ENCODE assay signal across 9 mouse cellular contexts in genomic region chr5:76815786-76816455, GRCm38 (mm10).
A peak's percentile ranks its signal among the peaks of the same experiment; 100 is the strongest.
DNase-seq lines count a peak whose midpoint lies in the region; ATAC-seq and TF ChIP-seq lines count a peak whose summit lies in the region.
"Had no signal": no experiment of that assay in that cellular context is flagged by ENCODE, and none has a peak within 500 bp of the region (broad histone marks: within the 10 kb centered on the region; RNA-seq: fewer than 3 reads in every experiment).

No protein-coding gene starts in this region.

- no peaks in the 10 kb centered on the region for H3K27me3 ChIP-seq in forebrain, postnatal 0 days (ENCODE audit: insufficient read depth, low read length)
- H3K27me3 ChIP-seq in intestine, postnatal 0 days (replicated peaks; ENCODE audit: control insufficient read depth, insufficient read depth, low read length), result no peaks in the 10 kb centered on the region
- H3K27me3 ChIP-seq: liver, embryonic 13.5 days had no signal

- H3K9ac ChIP-seq in forebrain, postnatal 0 days, result no peak overlapping the region
- H3K9ac ChIP-seq in intestine, postnatal 0 days (ENCODE audit: low read depth, low read length), result peak overlapping the region; percentile 38; the same call in 1 of the 2 replicates
- H3K9ac ChIP-seq: liver, embryonic 13.5 days had no signal

- DNase-seq in frontal cortex, postnatal 25 days (ENCODE audit: low spot score in 2 of 2), result no peak
- DNase-seq in Muller cell, postnatal 12 days (ENCODE audit: inconsistent ontology term), result peak; percentile 56
- peak; percentile 49 for DNase-seq in forebrain, postnatal 0 days
- DNase-seq in frontal cortex, postnatal 10 days (ENCODE audit: low spot score in 2 of 2), result no peak
- DNase-seq: liver, embryonic 13.5 days had no signal

- whole genome bisulfite sequencing in forebrain, postnatal 0 days, result 60% methylated on average over 13 of the region's 13 CpGs
- 23% methylated on average over 13 of the region's 13 CpGs for WGBS in intestine, postnatal 0 days

- peak; percentile 53 for ATAC-seq in frontal cortex, adult (ENCODE audit: low TSS enrichment)
- ATAC-seq in forebrain, postnatal 0 days, result peak; percentile 51
- peak; percentile 90 for ATAC-seq in intestine, postnatal 0 days
- ATAC-seq in erythroblast, adult 5-6 weeks (replicated peaks; ENCODE audit: low FRiP score, poor library complexity, severe bottlenecking), result no peak
- no peak for ATAC-seq in monocyte, adult 5-6 weeks (replicated peaks; ENCODE audit: insufficient number of reproducible peaks, low FRiP score, low TSS enrichment, poor library complexity, severe bottlenecking)

- TF ChIP-seq CTCF in forebrain, postnatal 0 days (IDR thresholded peaks at IDR 0.05; ENCODE audit: low read depth), result no peak
- peak; percentile 37 for TF ChIP-seq CTCF in intestine, postnatal 0 days (IDR thresholded peaks at IDR 0.05; ENCODE audit: low read depth)

- no peaks in the 10 kb centered on the region for H3K9me3 ChIP-seq in forebrain, postnatal 0 days (ENCODE audit: low read length)
- H3K9me3 ChIP-seq in intestine, postnatal 0 days (ENCODE audit: control insufficient read depth), result no peaks in the 10 kb centered on the region
- H3K9me3 ChIP-seq: liver, embryonic 13.5 days had no signal

- H3K4me2 ChIP-seq in forebrain, postnatal 0 days (ENCODE audit: low read depth), result no peak overlapping the region
- peak overlapping the region; percentile 58 for H3K4me2 ChIP-seq in intestine, postnatal 0 days (replicated peaks; ENCODE audit: low read depth)
- H3K4me2 ChIP-seq: liver, embryonic 13.5 days had no signal

- H3K4me1 ChIP-seq in forebrain, postnatal 0 days (ENCODE audit: insufficient read depth), result peaks cover 6% of the 10 kb centered on the region; the same call in 1 of the 2 replicates
- no peaks in the 10 kb centered on the region for H3K4me1 ChIP-seq in intestine, postnatal 0 days (replicated peaks; ENCODE audit: control insufficient read depth, insufficient read depth, low read length)
- H3K4me1 ChIP-seq: liver, embryonic 13.5 days had no signal

- no peak overlapping the region; the same call in 1 of the 2 replicates for H3K27ac ChIP-seq in forebrain, postnatal 0 days (ENCODE audit: low read depth, low read length)
- peak overlapping the region; percentile 96 for H3K27ac ChIP-seq in intestine, postnatal 0 days (ENCODE audit: low read depth, low read length)
- H3K27ac ChIP-seq: liver, embryonic 13.5 days had no signal

- no peak overlapping the region for H3K4me3 ChIP-seq in forebrain, postnatal 0 days (ENCODE audit: low read depth, low read length)
- peak overlapping the region; percentile 26 for H3K4me3 ChIP-seq in intestine, postnatal 0 days (ENCODE audit: low read depth, low read length)
- H3K4me3 ChIP-seq: liver, embryonic 13.5 days had no signal

- no peaks in the 10 kb centered on the region for H3K36me3 ChIP-seq in forebrain, postnatal 0 days (ENCODE audit: insufficient read depth)
- H3K36me3 ChIP-seq in intestine, postnatal 0 days (ENCODE audit: control insufficient read depth, insufficient read depth), result no peaks in the 10 kb centered on the region
- H3K36me3 ChIP-seq: liver, embryonic 13.5 days had no signal

Comparison
In these comparisons a context has a peak if more than half of its experiments do, and no peak if none do; other contexts are left out.
1. ATAC-seq: peak in frontal cortex, adult (single experiment), forebrain, postnatal 0 days (single experiment) and intestine, postnatal 0 days (single experiment); none in erythroblast, adult 5-6 weeks (single experiment) and monocyte, adult 5-6 weeks (single experiment).
2. DNase-seq: peak in Muller cell, postnatal 12 days (single experiment) and forebrain, postnatal 0 days (single experiment); none in frontal cortex, postnatal 25 days (0 of 2) and frontal cortex, postnatal 10 days (0 of 2).